8 mouse cellular contexts compared by ENCODE assay signal in genomic region chr2:19371390-19372158, GRCm38 (mm10). TPM values are rescaled to one million over a fixed set of nuclear protein-coding genes. Genes with fewer than 3 reads are reported as not detected.
DNase-seq lines count a peak whose midpoint lies in the region; ATAC-seq and TF ChIP-seq lines count a peak whose summit lies in the region.

Gene Msrb2, plus strand, starts transcription at chr2:19371440.

- H3K4me2 ChIP-seq in kidney, embryonic 14.5 days (replicated peaks; ENCODE audit: low read depth, low read length), result peak within 1 kb of the TSS; percentile 63
- H3K4me2 ChIP-seq in limb, embryonic 14.5 days (replicated peaks; ENCODE audit: low read depth, low read length, severe bottlenecking), result peak within 1 kb of the TSS; percentile 58
- peak within 1 kb of the TSS; percentile 80 for H3K4me2 ChIP-seq in midbrain, embryonic 16.5 days (ENCODE audit: low read length)

- under 1% methylated on average over 39 of the region's 39 CpGs for WGBS in heart, embryonic 10.5 days
- under 1% methylated on average over 38 of the region's 39 CpGs for WGBS in kidney, embryonic 14.5 days
- WGBS in limb, embryonic 14.5 days, result 1% methylated on average over 38 of the region's 39 CpGs
- under 1% methylated on average over 38 of the region's 39 CpGs for WGBS in midbrain, embryonic 16.5 days
- 2% methylated on average over 39 of the region's 39 CpGs for WGBS in spleen, adult 2 months

- peak; percentile 82 for DNase-seq in 416B (ENCODE audit: low read depth)
- DNase-seq in heart, embryonic 10.5 days (ENCODE audit: low spot score), result peak; percentile 92
- peak; percentile 67 for DNase-seq in limb, embryonic 14.5 days (ENCODE audit: low spot score)
- peak; percentile 43 to 56 for DNase-seq in spleen, adult 2 months (ENCODE audit: low read depth in 1 of 2, low spot score in 2 of 2)

- peak; percentile 64 for ATAC-seq in erythroblast, adult 5-6 weeks (replicated peaks; ENCODE audit: low FRiP score, poor library complexity, severe bottlenecking)
- ATAC-seq in kidney, embryonic 14.5 days (ENCODE audit: low FRiP score, low TSS enrichment), result peak; percentile 91
- peak; percentile 87 for ATAC-seq in limb, embryonic 14.5 days (ENCODE audit: low FRiP score, low read depth)
- ATAC-seq in midbrain, embryonic 16.5 days, result peak; percentile 87

- TF ChIP-seq CTCF in bone marrow macrophage, adult 2 months (IDR thresholded peaks at IDR 0.05; ENCODE audit: low read depth, low read length), result peak; percentile 41; the same call in 1 of the 2 replicates
- peak; percentile 57; the same call in 1 of the 2 replicates for TF ChIP-seq CTCF in spleen, adult 2 months (IDR thresholded peaks at IDR 0.05; ENCODE audit: extremely low read depth, insufficient read depth, insufficient read length, insufficient replicate concordance)

- 0 out of 2 replicates have a peak, but pooled peaks cover 3% of the 10 kb centered on the region for H3K36me3 ChIP-seq in heart, embryonic 10.5 days
- H3K36me3 ChIP-seq in kidney, embryonic 14.5 days (ENCODE audit: control insufficient read depth, insufficient read depth, low read length), result no peaks in the 10 kb centered on the region
- H3K36me3 ChIP-seq in limb, embryonic 14.5 days (ENCODE audit: control insufficient read depth, insufficient read depth, low read length), result no peaks in the 10 kb centered on the region
- no peaks in the 10 kb centered on the region for H3K36me3 ChIP-seq in midbrain, embryonic 16.5 days (ENCODE audit: control insufficient read depth, insufficient read depth, low read length)
- no peaks in the 10 kb centered on the region for H3K36me3 ChIP-seq in spleen, adult 2 months (ENCODE audit: control insufficient read depth, insufficient read depth, low read length)

- peak within 1 kb of the TSS; percentile 84 for H3K9ac ChIP-seq in kidney, embryonic 14.5 days (ENCODE audit: low read depth, low read length)
- peak within 1 kb of the TSS; percentile 84 for H3K9ac ChIP-seq in limb, embryonic 14.5 days (ENCODE audit: low read depth, low read length, severe bottlenecking)
- peak within 1 kb of the TSS; percentile 71 for H3K9ac ChIP-seq in midbrain, embryonic 16.5 days (ENCODE audit: low read depth, low read length)

- TF ChIP-seq POLR2A in bone marrow macrophage, adult 2 months (IDR thresholded peaks at IDR 0.05; ENCODE audit: borderline replicate concordance, low read depth, low read length), result no peak
- 0 out of 2 replicates have a peak, but pooled peaks have one; percentile 20 for TF ChIP-seq POLR2A in limb, embryonic 14.5 days (IDR thresholded peaks at IDR 0.05; ENCODE audit: borderline replicate concordance, extremely low read depth, insufficient read depth, insufficient read length)
- no peak; the same call in 1 of the 2 replicates for TF ChIP-seq POLR2A in spleen, adult 2 months (IDR thresholded peaks at IDR 0.05; ENCODE audit: low read depth, low read length)

- H3K27me3 ChIP-seq in heart, embryonic 10.5 days (ENCODE audit: insufficient read depth, poor library complexity, severe bottlenecking), result no peaks in the 10 kb centered on the region
- H3K27me3 ChIP-seq in kidney, embryonic 14.5 days (ENCODE audit: control insufficient read depth, insufficient read depth, low read length), result no peaks in the 10 kb centered on the region
- no peaks in the 10 kb centered on the region for H3K27me3 ChIP-seq in limb, embryonic 14.5 days (ENCODE audit: control insufficient read depth, insufficient read depth, low read length)
- H3K27me3 ChIP-seq in midbrain, embryonic 16.5 days (ENCODE audit: control insufficient read depth, insufficient read depth, low read depth, low read length), result no peaks in the 10 kb centered on the region
- no peaks in the 10 kb centered on the region for H3K27me3 ChIP-seq in spleen, adult 2 months (ENCODE audit: control insufficient read depth, insufficient read depth, low read length)

- H3K9me3 ChIP-seq in heart, embryonic 10.5 days, result no peaks in the 10 kb centered on the region
- H3K9me3 ChIP-seq in kidney, embryonic 14.5 days (ENCODE audit: control insufficient read depth, low read length), result no peaks in the 10 kb centered on the region
- H3K9me3 ChIP-seq in limb, embryonic 14.5 days (ENCODE audit: control insufficient read depth, low read length), result no peaks in the 10 kb centered on the region
- no peaks in the 10 kb centered on the region for H3K9me3 ChIP-seq in midbrain, embryonic 16.5 days (replicated peaks; ENCODE audit: control insufficient read depth, low read length, poor library complexity, severe bottlenecking)

- H3K4me1 ChIP-seq in bone marrow macrophage, adult 2 months (ENCODE audit: control insufficient read depth, insufficient read depth, low read length), result peaks cover 10% of the 10 kb centered on the region
- H3K4me1 ChIP-seq in heart, embryonic 10.5 days, result peaks cover 6% of the 10 kb centered on the region; the same call in 1 of the 2 replicates
- H3K4me1 ChIP-seq in kidney, embryonic 14.5 days (ENCODE audit: control insufficient read depth, insufficient read depth, low read length), result no peaks in the 10 kb centered on the region
- no peaks in the 10 kb centered on the region for H3K4me1 ChIP-seq in limb, embryonic 14.5 days (ENCODE audit: control insufficient read depth, insufficient read depth, low read length)
- no peaks in the 10 kb centered on the region for H3K4me1 ChIP-seq in midbrain, embryonic 16.5 days (ENCODE audit: control insufficient read depth, insufficient read depth, low read length)
- H3K4me1 ChIP-seq in spleen, adult 2 months (ENCODE audit: control insufficient read depth, insufficient read depth, insufficient read length), result peaks cover 4% of the 10 kb centered on the region; the same call in 1 of the 2 replicates

- peak within 1 kb of the TSS; percentile 75 for H3K4me3 ChIP-seq in bone marrow macrophage, adult 2 months (ENCODE audit: insufficient read depth, low read length)
- H3K4me3 ChIP-seq in heart, embryonic 10.5 days, result peak within 1 kb of the TSS; percentile 82
- H3K4me3 ChIP-seq in kidney, embryonic 14.5 days (ENCODE audit: low read length), result peak within 1 kb of the TSS; percentile 77
- peak within 1 kb of the TSS; percentile 67 for H3K4me3 ChIP-seq in limb, embryonic 14.5 days (replicated peaks; ENCODE audit: low read length)
- peak within 1 kb of the TSS; percentile 59 for H3K4me3 ChIP-seq in midbrain, embryonic 16.5 days (ENCODE audit: low read depth, low read length)
- peak within 1 kb of the TSS; percentile 96 for H3K4me3 ChIP-seq in spleen, adult 2 months (ENCODE audit: extremely low read depth, insufficient read depth, insufficient read length)

- H3K27ac ChIP-seq in bone marrow macrophage, adult 2 months (ENCODE audit: insufficient read depth, low read depth, low read length), result peak within 1 kb of the TSS; percentile 53
- peak within 1 kb of the TSS; percentile 97 for H3K27ac ChIP-seq in heart, embryonic 10.5 days
- peak within 1 kb of the TSS; percentile 78; the same call in 1 of the 2 replicates for H3K27ac ChIP-seq in kidney, embryonic 14.5 days (ENCODE audit: low read depth, low read length)
- H3K27ac ChIP-seq in limb, embryonic 14.5 days (replicated peaks; ENCODE audit: low read depth, low read length), result peak within 1 kb of the TSS; percentile 81
- H3K27ac ChIP-seq in midbrain, embryonic 16.5 days (ENCODE audit: low read length), result 0 out of 2 replicates have a peak within 1 kb of the TSS, but pooled peaks have one; percentile 12
- peak within 1 kb of the TSS; percentile 75 for H3K27ac ChIP-seq in spleen, adult 2 months (ENCODE audit: insufficient read depth, low read length)

RNA-seq across cellular contexts. Expression of gene Msrb2, which starts in this region (rescaled TPM):
- polyA plus RNA-seq in bone marrow macrophage, adult 2 months (2012; ENCODE audit: insufficient read depth, insufficient read length, missing spikeins), result 17.2 and 21.5 TPM in 2 replicates
- total RNA-seq in erythroblast, adult 5-6 weeks (2015; ENCODE audit: low replicate concordance), result 4.6 and 9.8 TPM in 2 replicates
- total RNA-seq in erythroblast, adult 5-6 weeks (2017; ENCODE audit: low replicate concordance), result 5.6 and 34.8 TPM in 2 replicates
- 23.9 and 29.6 TPM in 2 replicates for polyA plus RNA-seq in heart, embryonic 10.5 days (2016; fragmentation: Nextera tagmentation; extraction: Ambion mirVana)
- polyA plus RNA-seq in kidney, embryonic 14.5 days (2014; fragmentation: Nextera tagmentation; extraction: Ambion mirVana), result 33.3 and 36.6 TPM in 2 replicates
- polyA plus RNA-seq in limb, embryonic 14.5 days (2012; rRNA removed), result 22.3 and 23.7 TPM in 2 replicates
- 25.1 and 25.6 TPM in 2 replicates for polyA plus RNA-seq in limb, embryonic 14.5 days (2014; fragmentation: Nextera tagmentation; extraction: Ambion mirVana)
- polyA plus RNA-seq in midbrain, embryonic 16.5 days (2015; fragmentation: Nextera tagmentation; extraction: Ambion mirVana), result 6.7 TPM in 2 replicates
- polyA plus RNA-seq in spleen, adult 2 months (2012; rRNA removed), result 3.1 and 3.6 TPM in 2 replicates

Comparison
In these comparisons a context has a peak if more than half of its experiments do, and no peak if none do; other contexts are left out.
1. Peak in every context shown above with its lines: DNase-seq, ATAC-seq, H3K4me3 ChIP-seq and H3K27ac ChIP-seq.
2. H3K27ac ChIP-seq: peak in every context shown above with its lines; median percentile 97 in heart, embryonic 10.5 days; 81 in limb, embryonic 14.5 days; 78 in kidney, embryonic 14.5 days; 75 in spleen, adult 2 months; 53 in bone marrow macrophage, adult 2 months; 12 in midbrain, embryonic 16.5 days.